Mouse (Mus musculus): ENCODE results near the gene Zbtb8os. TPM values are rescaled to one million over a fixed set of nuclear protein-coding genes. Genes with fewer than 3 reads are reported as not detected.

Gene Zbtb8os
- polyA plus RNA-seq, 1 experiment from 2014 or later, result 41.7 TPM

- no peak overlapping the region for H3K9ac ChIP-seq (ENCODE audit: low read length)
- 78% methylated on average over 1 of the region's 1 CpGs for WGBS
- TF ChIP-seq EP300 (optimal IDR thresholded peaks at IDR 0.05) (no peak), CTCF (IDR thresholded peaks at IDR 0.05; ENCODE audit: low read depth) (no peak)
Observed at GRCm38 (mm10) chr4:129320876-129321275, 14.6 kb upstream of the Zbtb8os start.

GRCm38 (mm10) chr4:129322042-129322441 is 13.5 kb upstream of the Zbtb8os start:
- no peak overlapping the region for H3K9ac ChIP-seq (ENCODE audit: low read length)
- peaks cover 15% of the 10 kb centered on the region for H3K36me3 ChIP-seq (ENCODE audit: control insufficient read depth, insufficient read depth, low read length)
- no peak for TF ChIP-seq CTCF (IDR thresholded peaks at IDR 0.05; ENCODE audit: low read depth)
- TF ChIP-seq EP300 (optimal IDR thresholded peaks at IDR 0.05), result no peak
- no peak overlapping the region for H3K4me3 ChIP-seq (ENCODE audit: low read depth, low read length)
- no peaks in the 10 kb centered on the region for H3K4me1 ChIP-seq (replicated peaks; ENCODE audit: control insufficient read depth, insufficient read depth)
- no peaks in the 10 kb centered on the region for H3K9me3 ChIP-seq (ENCODE audit: control insufficient read depth, low read length)
- ATAC-seq (ENCODE audit: low FRiP score, low TSS enrichment), result no peak
- H3K27me3 ChIP-seq (ENCODE audit: control insufficient read depth, insufficient read depth, low read length), result no peaks in the 10 kb centered on the region
- no peak overlapping the region for H3K27ac ChIP-seq (replicated peaks)
- DNase-seq (ENCODE audit: low spot score), result no peak
- no peak overlapping the region for H3K4me2 ChIP-seq (replicated peaks; ENCODE audit: low read depth)
- WGBS, result 87% methylated on average over 5 of the region's 5 CpGs

More at GRCm38 (mm10) chr4:129320876-129321275, 14.6 kb upstream of the Zbtb8os start:
- no peaks in the 10 kb centered on the region for H3K4me1 ChIP-seq (replicated peaks; ENCODE audit: control insufficient read depth, insufficient read depth)
- no peak overlapping the region for H3K4me2 ChIP-seq (replicated peaks; ENCODE audit: low read depth)
- no peaks in the 10 kb centered on the region for H3K27me3 ChIP-seq (ENCODE audit: control insufficient read depth, insufficient read depth, low read length)
- no peak for ATAC-seq (ENCODE audit: low FRiP score, low TSS enrichment)
- DNase-seq (ENCODE audit: low spot score), result no peak
- no peak overlapping the region for H3K27ac ChIP-seq (replicated peaks)
- H3K36me3 ChIP-seq (ENCODE audit: control insufficient read depth, insufficient read depth, low read length), result peaks cover 17% of the 10 kb centered on the region
- H3K9me3 ChIP-seq (ENCODE audit: control insufficient read depth, low read length), result no peaks in the 10 kb centered on the region
- no peak overlapping the region for H3K4me3 ChIP-seq (ENCODE audit: low read depth, low read length)

GRCm38 (mm10) chr4:129323491-129323890 is 12.0 kb upstream of the Zbtb8os start:
- no peak overlapping the region for H3K4me2 ChIP-seq (replicated peaks; ENCODE audit: low read depth)
- TF ChIP-seq CTCF (IDR thresholded peaks at IDR 0.05; ENCODE audit: low read depth), result no peak
- TF ChIP-seq EP300 (optimal IDR thresholded peaks at IDR 0.05), result no peak
- H3K4me3 ChIP-seq (ENCODE audit: low read depth, low read length), result no peak overlapping the region
- H3K36me3 ChIP-seq (ENCODE audit: control insufficient read depth, insufficient read depth, low read length), result peaks cover 17% of the 10 kb centered on the region
- H3K9me3 ChIP-seq (ENCODE audit: control insufficient read depth, low read length), result no peaks in the 10 kb centered on the region
- ATAC-seq (ENCODE audit: low FRiP score, low TSS enrichment) (no peak), DNase-seq (ENCODE audit: low spot score) (no peak)
- H3K9ac ChIP-seq (ENCODE audit: low read length), result no peak overlapping the region
- 74% methylated on average over 1 of the region's 1 CpGs for WGBS
- no peaks in the 10 kb centered on the region for H3K4me1 ChIP-seq (replicated peaks; ENCODE audit: control insufficient read depth, insufficient read depth)
- no peak overlapping the region for H3K27ac ChIP-seq (replicated peaks)
- H3K27me3 ChIP-seq (ENCODE audit: control insufficient read depth, insufficient read depth, low read length), result no peaks in the 10 kb centered on the region

GRCm38 (mm10) chr4:129324756-129325155 is 10.7 kb upstream of the Zbtb8os start:
- ATAC-seq (ENCODE audit: low FRiP score, low TSS enrichment), result no peak
- H3K4me2 ChIP-seq (replicated peaks; ENCODE audit: low read depth), result no peak overlapping the region
- TF ChIP-seq EP300 (optimal IDR thresholded peaks at IDR 0.05) (no peak), CTCF (IDR thresholded peaks at IDR 0.05; ENCODE audit: low read depth) (no peak)
- H3K36me3 ChIP-seq (ENCODE audit: control insufficient read depth, insufficient read depth, low read length), result peaks cover 12% of the 10 kb centered on the region; the same call in 1 of the 2 replicates
- no peak overlapping the region for H3K9ac ChIP-seq (ENCODE audit: low read length)
- H3K27me3 ChIP-seq (ENCODE audit: control insufficient read depth, insufficient read depth, low read length), result no peaks in the 10 kb centered on the region
- no peak overlapping the region for H3K27ac ChIP-seq (replicated peaks)
- no peaks in the 10 kb centered on the region for H3K9me3 ChIP-seq (ENCODE audit: control insufficient read depth, low read length)
- H3K4me3 ChIP-seq (ENCODE audit: low read depth, low read length), result no peak overlapping the region
- H3K4me1 ChIP-seq (replicated peaks; ENCODE audit: control insufficient read depth, insufficient read depth), result no peaks in the 10 kb centered on the region
- 55% methylated on average over 1 of the region's 1 CpGs for WGBS
- DNase-seq (ENCODE audit: low spot score), result no peak

- Histone ChIP-seq H3K4me1 (replicated peaks; ENCODE audit: control insufficient read depth, insufficient read depth) (no peaks in the 10 kb centered on the region), H3K9ac (ENCODE audit: low read length) (no peak overlapping the region), H3K4me2 (replicated peaks; ENCODE audit: low read depth) (no peak overlapping the region), H3K36me3 (ENCODE audit: control insufficient read depth, insufficient read depth, low read length) (peaks cover 7% of the 10 kb centered on the region; the same call in 1 of the 2 replicates), H3K9me3 (ENCODE audit: control insufficient read depth, low read length) (no peaks in the 10 kb centered on the region), H3K27me3 (ENCODE audit: control insufficient read depth, insufficient read depth, low read length) (no peaks in the 10 kb centered on the region), H3K27ac (replicated peaks) (no peak overlapping the region), H3K4me3 (ENCODE audit: low read depth, low read length) (no peak overlapping the region)
- WGBS, result 22% methylated on average over 1 of the region's 1 CpGs
- ATAC-seq (ENCODE audit: low FRiP score, low TSS enrichment) (no peak), DNase-seq (ENCODE audit: low spot score) (no peak)
- TF ChIP-seq CTCF (IDR thresholded peaks at IDR 0.05; ENCODE audit: low read depth), result no peak
- no peak for TF ChIP-seq EP300 (optimal IDR thresholded peaks at IDR 0.05)
Observed at GRCm38 (mm10) chr4:129326191-129326590, 9.3 kb upstream of the Zbtb8os start.

- DNase-seq (ENCODE audit: low spot score), result no peak
- H3K9me3 ChIP-seq (ENCODE audit: control insufficient read depth, low read length), result no peaks in the 10 kb centered on the region
- H3K27me3 ChIP-seq (ENCODE audit: control insufficient read depth, insufficient read depth, low read length), result no peaks in the 10 kb centered on the region
- 13% methylated on average over 1 of the region's 1 CpGs for WGBS
- ATAC-seq (ENCODE audit: low FRiP score, low TSS enrichment), result no peak
- H3K36me3 ChIP-seq (ENCODE audit: control insufficient read depth, insufficient read depth, low read length), result 0 out of 2 replicates have a peak, but pooled peaks cover 3% of the 10 kb centered on the region
- H3K4me3 ChIP-seq (ENCODE audit: low read depth, low read length), result no peak overlapping the region
- H3K9ac ChIP-seq (ENCODE audit: low read length), result no peak overlapping the region
- 0 out of 2 replicates have a peak, but pooled peaks cover 2% of the 10 kb centered on the region for H3K4me1 ChIP-seq (replicated peaks; ENCODE audit: control insufficient read depth, insufficient read depth)
- no peak overlapping the region for H3K4me2 ChIP-seq (replicated peaks; ENCODE audit: low read depth)
- no peak overlapping the region for H3K27ac ChIP-seq (replicated peaks)
- TF ChIP-seq EP300 (optimal IDR thresholded peaks at IDR 0.05) (no peak), CTCF (IDR thresholded peaks at IDR 0.05; ENCODE audit: low read depth) (peak; percentile 14; the same call in 1 of the 2 replicates)
Observed at GRCm38 (mm10) chr4:129332846-129333245, 2.6 kb upstream of the Zbtb8os start.

Data from stomach, postnatal 0 days (tissue).